Comparison of ENCODE assay signal across 16 mouse cellular contexts in the genomic region with DNA sequence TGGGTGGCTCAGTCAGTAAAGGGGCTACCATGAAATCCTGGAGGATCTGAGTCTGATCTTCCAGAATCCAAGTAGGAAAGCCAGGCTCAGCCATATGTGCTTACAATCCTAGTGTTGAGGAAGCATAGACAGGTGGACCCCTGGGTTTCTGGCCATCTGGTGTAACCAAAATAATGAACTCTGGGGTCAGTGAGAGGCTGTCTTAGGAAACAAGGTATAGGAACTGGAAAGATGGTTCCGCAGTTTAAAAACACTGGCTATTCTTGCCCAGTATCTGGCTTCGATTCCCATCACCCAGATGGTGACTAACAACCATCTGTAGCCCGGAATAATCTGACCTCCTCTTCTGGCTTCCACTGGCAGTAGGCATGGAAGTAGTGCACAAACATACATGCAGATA.
"Had no signal": no experiment of that assay in that cellular context is flagged by ENCODE, and none has a peak within 500 bp of the region (broad histone marks: within the 10 kb centered on the region; RNA-seq: fewer than 3 reads in every experiment).

No protein-coding gene starts in this region.

- DNase-seq: kidney, postnatal 25 days; lung, adult 2 months; lung, postnatal 10 days; lung, postnatal 4 days; retina, postnatal 1 day; right cerebral cortex, postnatal 4 days; spleen, adult 18-20 months; thymus, postnatal 4 days had no signal

- H3K4me3 ChIP-seq: left cerebral cortex, adult 2 months; limb, embryonic 10.5 days; liver, embryonic 15.5 days; midbrain, embryonic 10.5 days; midbrain, embryonic 15.5 days; neural tube, embryonic 13.5 days; stomach, embryonic 15.5 days had no signal

- H3K27ac ChIP-seq: left cerebral cortex, adult 2 months; limb, embryonic 10.5 days; liver, embryonic 15.5 days; midbrain, embryonic 10.5 days; midbrain, embryonic 15.5 days; neural tube, embryonic 13.5 days; stomach, embryonic 15.5 days had no signal

- H3K9me3 ChIP-seq: limb, embryonic 10.5 days; liver, embryonic 15.5 days; midbrain, embryonic 15.5 days; neural tube, embryonic 13.5 days; stomach, embryonic 15.5 days had no signal

- H3K36me3 ChIP-seq: limb, embryonic 10.5 days; liver, embryonic 15.5 days; midbrain, embryonic 10.5 days; midbrain, embryonic 15.5 days; neural tube, embryonic 13.5 days; stomach, embryonic 15.5 days had no signal

- H3K4me2 ChIP-seq: liver, embryonic 11.5 days; liver, embryonic 15.5 days; midbrain, embryonic 15.5 days; neural tube, embryonic 13.5 days; stomach, embryonic 15.5 days had no signal

- H3K4me1 ChIP-seq: limb, embryonic 10.5 days; liver, embryonic 15.5 days; midbrain, embryonic 10.5 days; midbrain, embryonic 15.5 days; neural tube, embryonic 13.5 days; stomach, embryonic 15.5 days had no signal

- H3K9ac ChIP-seq: liver, embryonic 15.5 days; midbrain, embryonic 15.5 days; neural tube, embryonic 13.5 days; stomach, embryonic 15.5 days had no signal

- H3K27me3 ChIP-seq: liver, embryonic 15.5 days; midbrain, embryonic 15.5 days; neural tube, embryonic 13.5 days; stomach, embryonic 15.5 days had no signal

- ATAC-seq: midbrain, embryonic 15.5 days had no signal
